Mouse (Mus musculus) G1E (cell line): ENCODE results near the gene Siah3.

ENCODE experiments used
- CTCF ChIP-seq: IDR thresholded peaks from 2 replicates; pipeline ENCODE4 v1.5.1; 2012; ENCODE audit warnings: low read depth, low read length, inconsistent platforms, mixed read lengths
- GATA1 ChIP-seq: IDR thresholded peaks from 2 replicates; pipeline ENCODE4 v1.6.1; 2012; ENCODE audit warnings: borderline replicate concordance, low read length, inconsistent platforms, mixed read lengths
- GATA2 ChIP-seq: IDR thresholded peaks from 2 replicates; pipeline ENCODE4 v1.6.1; 2012; ENCODE audit warnings: low read depth, low read length, inconsistent platforms, borderline replicate concordance

DNA sequence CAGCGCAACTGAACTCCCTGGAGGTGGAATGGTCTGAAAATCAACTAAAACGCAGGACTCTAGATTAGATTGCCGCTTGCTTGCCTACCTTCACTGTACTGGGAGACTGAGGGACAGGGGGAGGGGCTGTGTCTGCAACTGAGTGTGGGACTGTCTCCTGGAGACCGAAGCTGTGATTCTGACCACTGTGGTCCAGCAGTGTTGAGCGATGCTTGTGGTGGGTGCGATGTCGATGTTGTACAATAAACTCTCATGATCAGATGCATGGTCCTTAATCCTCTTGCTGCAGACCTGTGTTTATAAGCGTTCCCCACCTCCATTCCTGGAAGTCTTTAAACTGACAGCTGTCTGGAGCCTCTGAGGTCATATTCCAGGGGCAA is 1.4 kb downstream of the Siah3 start:
- TF ChIP-seq CTCF (no peak), GATA1 (no peak), GATA2 (no peak)
